Mouse (Mus musculus) embryo, embryonic 10.5 days (tissue): ENCODE results near the gene Gatd1.
A peak's percentile ranks its signal among the peaks of the same experiment; 100 is the strongest.

Experiments
- DNase-seq: peaks from one replicate; pipeline ENCODE4 v3.0.0-alpha.2; 2015; ENCODE audit warnings: low spot score

Gene Gatd1

GRCm38 (mm10) chr7:141388487-141389109 lies 25.3 kb downstream of the Gatd1 start:
- DNase-seq = no peak

GRCm38 (mm10) chr7:141387807-141388486 lies 26.0 kb downstream of the Gatd1 start:
- no peak for DNase-seq

GRCm38 (mm10) chr7:141381068-141381835 lies 32.7 kb downstream of the Gatd1 start:
- DNase-seq = no peak

GRCm38 (mm10) chr7:141379584-141379983 lies 34.4 kb downstream of the Gatd1 start:
- DNase-seq = no peak

- DNase-seq = no peak
Measured at GRCm38 (mm10) chr7:141374399-141374798, 39.5 kb downstream of the Gatd1 start.

- peak; percentile 22 for DNase-seq
Measured at GRCm38 (mm10) chr7:141373611-141374010, 40.3 kb downstream of the Gatd1 start.

- no peak for DNase-seq
Measured at GRCm38 (mm10) chr7:141371942-141372595, 41.9 kb downstream of the Gatd1 start.

- no peak for DNase-seq
Measured at GRCm38 (mm10) chr7:141369918-141370317, 44.0 kb downstream of the Gatd1 start.

- DNase-seq = no peak
Measured at GRCm38 (mm10) chr7:141367358-141367757, 46.6 kb downstream of the Gatd1 start.

- no peak for DNase-seq
Measured at GRCm38 (mm10) chr7:141365049-141365445, 48.9 kb downstream of the Gatd1 start.

- no peak for DNase-seq
Measured at GRCm38 (mm10) chr7:141364349-141365048, 49.4 kb downstream of the Gatd1 start.

- no peak for DNase-seq
Measured at GRCm38 (mm10) chr7:141363752-141364125, 50.2 kb downstream of the Gatd1 start.

GRCm38 (mm10) chr7:141363106-141363751 lies 50.7 kb downstream of the Gatd1 start:
- DNase-seq = peak; percentile 87

GRCm38 (mm10) chr7:141361510-141361909 lies 52.4 kb downstream of the Gatd1 start:
- no peak for DNase-seq
